ENCODE assay signal across 8 mouse cellular contexts in genomic region chr10:86727548-86727980, GRCm38 (mm10). TPM values are rescaled to one million over a fixed set of nuclear protein-coding genes. Genes with fewer than 3 reads are reported as not detected.
DNase-seq lines count a peak whose midpoint lies in the region; ATAC-seq lines count a peak whose summit lies in the region.

No protein-coding gene starts in this region.

- peak; percentile 67 for ATAC-seq in frontal cortex, adult (ENCODE audit: low TSS enrichment)
- ATAC-seq in hindbrain, embryonic 13.5 days (ENCODE audit: low FRiP score): peak; percentile 63
- ATAC-seq in megakaryocyte-erythroid progenitor cell, adult 5-6 weeks (replicated peaks; ENCODE audit: low FRiP score, low TSS enrichment, poor library complexity, severe bottlenecking): peak; percentile 73

- H3K9me3 ChIP-seq in hindbrain, embryonic 13.5 days: no peaks in the 10 kb centered on the region

- intact Hi-C loops in left cerebral cortex, postnatal 4 days (cut with DNase I): no loop called here

- H3K27ac ChIP-seq in hindbrain, embryonic 13.5 days: peak overlapping the region; percentile 26; the same call in 1 of the 2 replicates

- H3K4me3 ChIP-seq in hindbrain, embryonic 13.5 days: peak overlapping the region; percentile 35

- H3K4me1 ChIP-seq in hindbrain, embryonic 13.5 days (replicated peaks): peaks cover 20% of the 10 kb centered on the region

- peak overlapping the region; percentile 57 for H3K4me2 ChIP-seq in hindbrain, embryonic 13.5 days

- WGBS in hindbrain, embryonic 13.5 days: 5% methylated on average over 12 of the region's 12 CpGs

- peak; percentile 89 for DNase-seq in A20 (ENCODE audit: low read depth, low spot score)
- peak; percentile 8 for DNase-seq in adrenal gland, postnatal 25 days
- peak; percentile 13 for DNase-seq in left cerebral cortex, postnatal 4 days
- peak; percentile 58 for DNase-seq in skeletal muscle tissue, adult 2 months (ENCODE audit: low read depth, low spot score)
- DNase-seq in cerebellum, adult 8-10 months: no peak

- H3K27me3 ChIP-seq in hindbrain, embryonic 13.5 days: no peaks in the 10 kb centered on the region; the same call in 1 of the 2 replicates

- H3K9ac ChIP-seq in hindbrain, embryonic 13.5 days: peak overlapping the region; percentile 68

- H3K36me3 ChIP-seq in hindbrain, embryonic 13.5 days: no peaks in the 10 kb centered on the region

RNA-seq across cellular contexts. Expression of gene Ttc41, which starts 22.0 kb away (rescaled TPM):
- 3.3 and 3.5 TPM in 2 replicates for total RNA-seq in adrenal gland, postnatal 25 days (2021)
- 3.1 and 3.2 TPM in 2 replicates for polyA plus RNA-seq in hindbrain, embryonic 13.5 days (2015; fragmentation: Nextera tagmentation; extraction: Ambion mirVana)
- 1 to 10 TPM; 1.9 to 2.3 TPM for total RNA-seq in left cerebral cortex, postnatal 4 days (2021)
- total RNA-seq in megakaryocyte-erythroid progenitor cell, adult 5-6 weeks (2014; fragmentation: Nextera tagmentation): 2.3 and 3.3 TPM in 2 replicates
- 0.42 and 1.8 TPM in 2 replicates for total RNA-seq in megakaryocyte-erythroid progenitor cell, adult 5-6 weeks (2017)

RNA-seq across cellular contexts. Expression of gene Hsp90b1, which starts 22.3 kb away (rescaled TPM):
- total RNA-seq in adrenal gland, postnatal 25 days (2021): 563 and 663 TPM in 2 replicates
- polyA plus RNA-seq in hindbrain, embryonic 13.5 days (2015; fragmentation: Nextera tagmentation; extraction: Ambion mirVana): 342 and 354 TPM in 2 replicates
- total RNA-seq in left cerebral cortex, postnatal 4 days (2021): 100 to 1,000 TPM; 263 to 270 TPM
- total RNA-seq in megakaryocyte-erythroid progenitor cell, adult 5-6 weeks (2014; fragmentation: Nextera tagmentation): 208 and 247 TPM in 2 replicates
- total RNA-seq in megakaryocyte-erythroid progenitor cell, adult 5-6 weeks (2017): 568 and 595 TPM in 2 replicates

RNA-seq across cellular contexts. Expression of gene Gm49358, which starts 36.2 kb away (rescaled TPM):
- total RNA-seq in adrenal gland, postnatal 25 days (2021): 9.5 and 10.1 TPM in 2 replicates
- not detected in 2 replicates for polyA plus RNA-seq in hindbrain, embryonic 13.5 days (2015; fragmentation: Nextera tagmentation; extraction: Ambion mirVana)
- 10 to 100 TPM in 1 of 2 experiments, 1 to 10 TPM in 1; 6.6 to 18.7 TPM for total RNA-seq in left cerebral cortex, postnatal 4 days (2021)
- total RNA-seq in megakaryocyte-erythroid progenitor cell, adult 5-6 weeks (2014; fragmentation: Nextera tagmentation): not detected in 2 replicates
- total RNA-seq in megakaryocyte-erythroid progenitor cell, adult 5-6 weeks (2017): 1.6 TPM in 1 of 2 replicates, not detected in the other

RNA-seq across cellular contexts. Expression of gene Nt5dc3, which starts 51.2 kb away (rescaled TPM):
- total RNA-seq in adrenal gland, postnatal 25 days (2021): 37.0 and 43.7 TPM in 2 replicates
- polyA plus RNA-seq in hindbrain, embryonic 13.5 days (2015; fragmentation: Nextera tagmentation; extraction: Ambion mirVana): 8.6 and 9.2 TPM in 2 replicates
- 10 to 100 TPM; 60.1 to 60.8 TPM for total RNA-seq in left cerebral cortex, postnatal 4 days (2021)
- 8.9 and 12.4 TPM in 2 replicates for total RNA-seq in megakaryocyte-erythroid progenitor cell, adult 5-6 weeks (2014; fragmentation: Nextera tagmentation)
- 2.9 and 6.8 TPM in 2 replicates for total RNA-seq in megakaryocyte-erythroid progenitor cell, adult 5-6 weeks (2017)
